Mouse (Mus musculus): ENCODE results near the gene Snx10. TPM values are rescaled to one million over a fixed set of nuclear protein-coding genes. Genes with fewer than 3 reads are reported as not detected.

Gene Snx10
- polyA plus RNA-seq, 1 experiment: 2.4 TPM

- Histone ChIP-seq H3K4me1 (ENCODE audit: control insufficient read depth, insufficient read depth, insufficient read length) (no peaks in the 10 kb centered on the region), H3K27ac (ENCODE audit: insufficient read depth, low read length) (no peak overlapping the region), H3K27me3 (ENCODE audit: control insufficient read depth, insufficient read depth, low read length) (no peaks in the 10 kb centered on the region), H3K4me3 (ENCODE audit: extremely low read depth, insufficient read depth, insufficient read length) (no peak overlapping the region), H3K36me3 (ENCODE audit: control insufficient read depth, insufficient read depth, low read length) (no peaks in the 10 kb centered on the region)
- no peak for TF ChIP-seq POLR2A (IDR thresholded peaks at IDR 0.05; ENCODE audit: low read depth, low read length)
- no peak for TF ChIP-seq CTCF (IDR thresholded peaks at IDR 0.05; ENCODE audit: extremely low read depth, insufficient read depth, insufficient read length, insufficient replicate concordance)
- 38% methylated on average over 2 of the region's 2 CpGs for WGBS
- DNase-seq (ENCODE audit: low read depth in 1 of 2, low spot score in 2 of 2): no peak
These were observed 106.5 kb downstream of the Snx10 start for GRCm38 (mm10) chr6:51630184-51630583.

- Histone ChIP-seq H3K27ac (ENCODE audit: insufficient read depth, low read length) (no peak overlapping the region), H3K4me3 (ENCODE audit: extremely low read depth, insufficient read depth, insufficient read length) (no peak overlapping the region), H3K4me1 (ENCODE audit: control insufficient read depth, insufficient read depth, insufficient read length) (no peaks in the 10 kb centered on the region), H3K27me3 (ENCODE audit: control insufficient read depth, insufficient read depth, low read length) (no peaks in the 10 kb centered on the region), H3K36me3 (ENCODE audit: control insufficient read depth, insufficient read depth, low read length) (no peaks in the 10 kb centered on the region)
- 65% methylated on average over 4 of the region's 4 CpGs for WGBS
- TF ChIP-seq POLR2A (IDR thresholded peaks at IDR 0.05; ENCODE audit: low read depth, low read length) (no peak), CTCF (IDR thresholded peaks at IDR 0.05; ENCODE audit: extremely low read depth, insufficient read depth, insufficient read length, insufficient replicate concordance) (no peak)
- no peak for DNase-seq (ENCODE audit: low read depth in 1 of 2, low spot score in 2 of 2)
These were observed 109.4 kb downstream of the Snx10 start for GRCm38 (mm10) chr6:51632928-51633662.

- Histone ChIP-seq H3K4me1 (ENCODE audit: control insufficient read depth, insufficient read depth, insufficient read length) (no peaks in the 10 kb centered on the region), H3K4me3 (ENCODE audit: extremely low read depth, insufficient read depth, insufficient read length) (no peak overlapping the region), H3K36me3 (ENCODE audit: control insufficient read depth, insufficient read depth, low read length) (no peaks in the 10 kb centered on the region), H3K27ac (ENCODE audit: insufficient read depth, low read length) (no peak overlapping the region), H3K27me3 (ENCODE audit: control insufficient read depth, insufficient read depth, low read length) (no peaks in the 10 kb centered on the region)
- WGBS: 51% methylated on average over 8 of the region's 8 CpGs
- no peak for DNase-seq (ENCODE audit: low read depth in 1 of 2, low spot score in 2 of 2)
- TF ChIP-seq CTCF (IDR thresholded peaks at IDR 0.05; ENCODE audit: extremely low read depth, insufficient read depth, insufficient read length, insufficient replicate concordance): no peak
- TF ChIP-seq POLR2A (IDR thresholded peaks at IDR 0.05; ENCODE audit: low read depth, low read length): no peak
These were observed 110.1 kb downstream of the Snx10 start for GRCm38 (mm10) chr6:51633663-51634362.

- 5% methylated on average over 11 of the region's 11 CpGs for WGBS
- H3K27me3 ChIP-seq (ENCODE audit: control insufficient read depth, insufficient read depth, low read length): no peaks in the 10 kb centered on the region
- DNase-seq (ENCODE audit: low read depth in 1 of 2, low spot score in 2 of 2): peak in 1 of 2 experiments; percentile 6
- no peak overlapping the region for H3K4me3 ChIP-seq (ENCODE audit: extremely low read depth, insufficient read depth, insufficient read length)
- no peak overlapping the region for H3K27ac ChIP-seq (ENCODE audit: insufficient read depth, low read length)
- no peak for TF ChIP-seq POLR2A (IDR thresholded peaks at IDR 0.05; ENCODE audit: low read depth, low read length)
- TF ChIP-seq CTCF (IDR thresholded peaks at IDR 0.05; ENCODE audit: extremely low read depth, insufficient read depth, insufficient read length, insufficient replicate concordance): no peak
- no peaks in the 10 kb centered on the region for H3K4me1 ChIP-seq (ENCODE audit: control insufficient read depth, insufficient read depth, insufficient read length)
- no peaks in the 10 kb centered on the region for H3K36me3 ChIP-seq (ENCODE audit: control insufficient read depth, insufficient read depth, low read length)
These were observed 112.4 kb downstream of the Snx10 start for GRCm38 (mm10) chr6:51636019-51636568.

Other genes with a start within 250 kb of the Snx10 start
- 0.16 and 0.34 TPM in 2 replicates for gene Nfe2l3, start 91.2 kb upstream of the Snx10 start, polyA plus RNA-seq (2012; rRNA removed)
- gene Hnrnpa2b1, start 54.0 kb upstream of the Snx10 start, polyA plus RNA-seq (2012; rRNA removed): 37.4 and 47.3 TPM in 2 replicates
- 4.7 and 5.2 TPM in 2 replicates for gene Cbx3, start 53.5 kb upstream of the Snx10 start, polyA plus RNA-seq (2012; rRNA removed)